Mouse (Mus musculus) embryonic stem cell, embryonic (primary cell): ENCODE results near the gene Gm13420.

Experiments
- CTCF ChIA-PET, 4 experiments: fragments of 300-600 bp in 2 of 4; fragments of 350-600 bp in 2 of 4; sonication (Branson Sonifier 250); formaldehyde crosslinking; loops; one replicate each; lab custom pipeline; 2022; ENCODE audit warnings: inconsistent platforms in 2 of 4; lab: Charles Lee
- POLR2A ChIA-PET, 4 experiments: fragments of 300-600 bp in 2 of 4; fragments of 350-600 bp in 2 of 4; sonication (Branson Sonifier 250); formaldehyde crosslinking; loops; one replicate each; lab custom pipeline; 2022; ENCODE audit warnings: antibody characterized with exemption in 4 of 4, inconsistent platforms in 1 of 4; lab: Charles Lee

Gene Gm13420

DNA sequence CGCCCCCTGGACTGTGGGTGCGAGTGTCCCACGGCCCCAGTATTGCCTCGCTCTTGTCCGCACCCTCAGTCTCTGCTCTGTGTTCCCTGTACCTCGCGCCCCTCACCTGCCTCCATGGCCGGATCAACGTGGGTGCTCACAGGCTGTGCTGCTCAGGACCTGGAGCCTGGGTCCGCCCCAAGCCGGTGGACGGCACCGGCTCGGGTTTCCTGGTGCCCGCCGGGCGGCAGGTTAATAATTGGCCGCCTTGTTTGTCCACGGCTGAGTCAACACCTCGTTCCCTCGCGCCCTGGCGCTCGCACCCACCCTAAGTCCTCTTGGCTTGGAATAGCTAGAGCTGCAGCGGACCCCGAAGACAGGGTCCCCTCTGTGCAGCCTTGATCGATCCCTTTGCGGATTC, at the start of gene Gm13420:
TSS of gene Gm13420 (minus strand) at position 189 of the 400 bp plus-strand sequence.
- ChIA-PET CTCF (interaction anchor here in 3 of 4 experiments (0.6 to 3.4 kb wide), 5 partner anchors 14 to 132 kb away, joined by 3 to 16 read pairs (median 3); partner anchors contain the start of genes Cercam (in 1 of the 3) and Rapgef1 (in 1 of the 3)), POLR2A (interaction anchor here in 3 of 4 experiments (0.6 to 35.2 kb wide), 21 partner anchors 10 to 912 kb away, joined by 3 to 884 read pairs (median 4); partner anchors contain the start of genes Ddx31 (in 1 of the 3) and Gtf3c4 (in 1 of the 3))

DNA sequence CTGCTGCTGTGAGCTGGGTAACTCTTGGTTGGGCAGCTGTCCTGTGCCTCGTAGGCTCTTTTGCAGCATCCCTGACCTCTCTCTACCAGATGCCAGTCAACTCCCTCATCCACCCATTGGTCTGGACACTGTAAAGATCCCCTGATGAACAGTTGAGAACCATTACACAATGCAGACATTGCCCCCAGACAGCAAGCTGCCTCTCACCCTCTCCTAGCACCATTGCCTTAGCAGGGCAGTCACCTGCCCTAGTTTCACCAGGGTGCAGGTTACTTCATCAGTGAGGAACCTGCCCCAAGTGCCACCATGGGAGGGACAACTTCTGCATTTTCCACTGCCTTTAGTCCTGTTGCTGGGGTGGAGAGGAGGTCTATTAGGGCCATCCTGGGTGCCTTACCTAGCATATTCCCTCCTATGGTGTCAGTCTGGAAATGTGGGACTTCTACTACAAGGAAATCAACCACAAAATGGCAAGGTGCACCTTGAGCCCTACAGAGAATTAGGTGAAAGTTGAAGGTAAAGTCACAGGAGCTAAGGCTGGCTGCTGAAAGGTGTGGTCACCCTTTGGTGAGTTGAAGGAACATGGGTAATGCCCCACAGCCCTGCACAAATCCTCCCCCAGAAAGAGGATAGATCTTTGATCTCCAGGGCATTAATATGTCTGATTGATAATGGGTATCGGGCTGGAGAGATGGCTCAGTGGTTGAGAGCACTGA, 41.4 kb upstream of the Gm13420 start:
- ChIA-PET CTCF (interaction anchor here in 3 of 4 experiments (0.6 to 1.1 kb wide), 3 partner anchors 28 to 304 kb away, joined by 3 to 4 read pairs (median 4); no protein-coding TSS in a partner anchor), POLR2A (interaction anchor here in 2 of 4 experiments (0.6 to 6.4 kb wide), 11 partner anchors 9 to 211 kb away, joined by 3 to 51 read pairs (median 5); partner anchors contain the start of gene Slc27a4 (in 2 of the 2))

DNA sequence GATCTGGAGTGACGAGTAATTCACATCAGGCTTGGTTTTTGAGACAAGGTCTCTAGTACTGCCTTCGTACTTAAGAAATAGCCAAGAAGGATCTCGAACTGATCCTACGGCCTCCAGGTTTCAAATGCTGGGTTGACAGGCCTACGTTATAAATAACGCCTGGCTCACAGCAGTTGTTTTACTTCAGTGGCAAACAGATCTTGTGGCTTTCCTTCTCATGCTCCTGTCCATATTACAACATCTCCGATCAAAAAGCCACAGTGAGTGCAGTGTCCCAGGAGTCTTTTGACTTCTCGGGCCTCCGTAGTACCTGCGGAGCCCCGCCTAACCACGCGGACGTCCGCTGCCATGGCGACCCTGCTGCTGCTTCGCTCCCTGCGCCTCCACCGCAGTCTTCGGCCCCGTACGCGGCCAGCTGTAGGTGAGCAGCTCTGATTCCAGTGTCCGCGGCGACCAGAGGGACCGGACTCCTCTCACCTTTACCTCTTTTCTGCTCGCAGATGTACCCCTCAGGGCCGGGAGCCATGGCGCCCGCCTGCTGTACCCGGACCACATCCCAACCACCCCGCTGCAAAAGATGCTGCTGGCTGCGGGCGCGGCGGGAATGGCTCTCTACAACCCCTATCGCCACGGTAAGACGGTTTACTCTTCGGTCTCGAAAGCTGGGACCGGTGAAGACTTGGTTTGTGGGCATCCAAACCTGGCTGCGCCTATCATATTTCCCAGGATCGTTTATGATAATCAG, 36.6 kb upstream of the Gm13420 start, which contains the start of gene Trub2:
TSS of gene Trub2 (minus strand) at position 566 of the 745 bp plus-strand sequence.
- POLR2A ChIA-PET = interaction anchor here in 3 of 4 experiments (0.5 to 14.6 kb wide), 19 partner anchors 9 to 659 kb away, joined by 3 to 195 read pairs (median 4); partner anchors contain the start of genes Slc27a4 (in 3 of the 3) and Urm1 (in 1 of the 3)
- CTCF ChIA-PET = interaction anchor here in 2 of 4 experiments (1.2 to 2.0 kb wide), 4 partner anchors 11 to 29 kb away, joined by 4 to 7 read pairs (median 6); no protein-coding TSS in a partner anchor

GRCm38 (mm10) chr2:29787104-29787917, 35.8 kb upstream of the Gm13420 start, which contains the start of gene Coq4:
TSS of gene Coq4 (plus strand) at chr2:29787493.
- POLR2A ChIA-PET = interaction anchor here in 3 of 4 experiments (0.5 to 14.6 kb wide), 38 partner anchors 9 to 1355 kb away, joined by 3 to 195 read pairs (median 4); partner anchors contain the start of genes Slc27a4 (in 3 of the 3) and Urm1 (in 1 of the 3)

GRCm38 (mm10) chr2:29784290-29784689, 32.8 kb upstream of the Gm13420 start:
- ChIA-PET POLR2A (interaction anchor here in 3 of 4 experiments (0.6 to 14.6 kb wide), 40 partner anchors 10 to 742 kb away, joined by 3 to 195 read pairs (median 4); partner anchors contain the start of genes Slc27a4 (in 3 of the 3), Cercam (in 2 of the 3), Gm13420 (in 1 of the 3) and Tbc1d13 (in 1 of the 3)), CTCF (interaction anchor here in 2 of 4 experiments (0.9 to 1.4 kb wide), 5 partner anchors 14 to 75 kb away, joined by 3 to 4 read pairs (median 3); no protein-coding TSS in a partner anchor)

More at GRCm38 (mm10) chr2:29787104-29787917, 35.8 kb upstream of the Gm13420 start, which contains the start of gene Coq4:
- CTCF ChIA-PET = interaction anchor here (0.6 to 2.0 kb wide), 12 partner anchors 10 to 1404 kb away, joined by 3 to 14 read pairs (median 5); partner anchors contain the start of gene Odf2 (in 1 of the 4)

- ChIA-PET POLR2A (interaction anchor here (0.6 to 14.6 kb wide), 19 partner anchors 10 to 652 kb away, joined by 3 to 195 read pairs (median 6); partner anchors contain the start of gene Slc27a4 (in 2 of the 4)), CTCF (interaction anchor here in 3 of 4 experiments (0.6 to 2.0 kb wide), 5 partner anchors 10 to 991 kb away, joined by 3 to 7 read pairs (median 5); partner anchors contain the start of gene Slc27a4 (in 1 of the 3))
These were observed 29.8 kb upstream of the Gm13420 start for GRCm38 (mm10) chr2:29781256-29781655.

GRCm38 (mm10) chr2:29773323-29773722, 21.8 kb upstream of the Gm13420 start:
- CTCF ChIA-PET = interaction anchor here in 3 of 4 experiments (0.5 to 1.1 kb wide), 3 partner anchors 8 to 86 kb away, joined by 3 to 5 read pairs (median 3); no protein-coding TSS in a partner anchor
- POLR2A ChIA-PET = interaction anchor here in 3 of 4 experiments (1.0 to 9.1 kb wide), 13 partner anchors 9 to 107 kb away, joined by 3 to 195 read pairs (median 8); partner anchors contain the start of genes Coq4 (in 2 of the 3), Slc27a4 (in 1 of the 3) and Trub2 (in 1 of the 3)

DNA sequence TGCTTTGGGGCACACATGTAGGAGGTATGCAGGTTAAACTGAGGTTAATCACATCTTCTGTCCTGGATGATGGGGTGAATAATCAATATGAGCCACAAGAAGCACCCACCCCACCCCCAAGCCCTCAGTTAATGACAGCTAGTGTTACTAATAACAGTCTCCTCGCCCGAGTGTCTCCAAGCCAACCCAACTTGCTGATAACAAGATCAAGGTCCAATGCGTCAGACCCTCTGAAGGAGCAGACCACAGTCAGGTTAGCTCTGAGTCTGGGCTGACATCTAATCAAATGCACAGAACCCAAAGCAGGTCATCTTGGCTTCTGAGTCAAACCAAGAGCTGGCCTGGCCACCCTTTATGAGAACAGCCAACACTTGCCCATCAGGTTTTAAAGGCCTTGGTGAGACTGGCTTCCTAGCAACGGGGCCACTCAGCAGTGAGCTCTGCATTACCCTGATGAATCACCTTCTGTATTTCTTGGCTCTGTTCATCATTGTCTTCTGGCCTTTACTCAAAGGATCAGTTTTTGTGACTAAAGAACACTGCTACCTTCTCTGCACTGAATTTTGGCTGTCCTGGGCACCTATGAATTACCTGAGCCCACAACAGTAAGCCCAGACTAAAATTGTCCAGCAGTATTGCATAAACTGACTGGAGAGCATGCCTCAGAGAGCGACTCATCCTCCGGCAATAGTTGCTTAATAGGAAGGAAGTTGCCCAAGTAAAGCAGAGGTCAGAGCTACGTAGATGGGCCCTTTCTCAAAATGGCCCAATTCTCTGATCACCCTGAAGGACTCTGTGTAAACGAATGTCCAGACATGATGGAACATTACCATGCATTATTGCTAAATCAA, 20.4 kb upstream of the Gm13420 start:
- ChIA-PET CTCF (interaction anchor here in 3 of 4 experiments (0.6 to 2.5 kb wide), 10 partner anchors 9 to 88 kb away, joined by 3 to 14 read pairs (median 3); partner anchors contain the start of gene Slc27a4 (in 1 of the 3)), POLR2A (interaction anchor here (0.5 to 9.1 kb wide), 44 partner anchors 9 to 266 kb away, joined by 3 to 195 read pairs (median 5); partner anchors contain the start of genes Coq4 (in 3 of the 4), Slc27a4 (in 2 of the 4), Urm1 (in 2 of the 4) and Cercam (in 1 of the 4))

GRCm38 (mm10) chr2:29770162-29770561, 18.7 kb upstream of the Gm13420 start:
- CTCF ChIA-PET = interaction anchor here (0.6 to 2.5 kb wide), 19 partner anchors 9 to 700 kb away, joined by 3 to 14 read pairs (median 3); partner anchors contain the start of genes Slc27a4 (in 2 of the 4) and Pkn3 (in 1 of the 4)
- POLR2A ChIA-PET = interaction anchor here (0.9 to 9.1 kb wide), 18 partner anchors 11 to 134 kb away, joined by 3 to 195 read pairs (median 6); partner anchors contain the start of genes Coq4 (in 2 of the 4), Slc27a4 (in 2 of the 4) and Trub2 (in 1 of the 4)

DNA sequence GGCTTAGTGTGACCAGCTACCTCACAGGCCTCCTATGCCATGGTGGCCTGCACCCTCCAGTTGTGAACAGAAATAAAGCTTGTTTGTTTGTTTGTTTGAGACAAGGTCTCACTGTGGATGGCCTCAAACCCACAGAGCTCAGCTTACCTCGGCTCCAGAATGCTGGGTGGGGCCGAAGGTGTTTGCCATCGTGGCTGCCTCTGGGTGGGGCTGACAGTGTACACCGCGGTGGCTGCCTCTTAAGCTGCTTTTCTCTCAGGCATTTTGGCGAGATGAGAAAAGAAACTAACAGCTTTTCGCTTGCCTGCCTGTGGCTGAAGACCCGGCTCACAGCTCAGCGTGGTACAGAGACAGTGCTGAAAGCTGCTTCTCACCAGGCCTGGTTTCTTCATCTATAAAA, 17.4 kb upstream of the Gm13420 start:
- ChIA-PET POLR2A (interaction anchor here (0.6 to 9.1 kb wide), 45 partner anchors 8 to 308 kb away, joined by 3 to 195 read pairs (median 4); partner anchors contain the start of genes Coq4 (in 2 of the 4), Slc27a4 (in 2 of the 4), Cercam (in 1 of the 4) and Gm13420 (in 1 of the 4)), CTCF (interaction anchor here (0.6 to 2.7 kb wide), 19 partner anchors 9 to 263 kb away, joined by 3 to 14 read pairs (median 3); partner anchors contain the start of genes Gm13420 (in 1 of the 4), Gm13547 (in 1 of the 4) and Slc27a4 (in 1 of the 4))

- CTCF ChIA-PET = interaction anchor here (0.6 to 2.7 kb wide), 17 partner anchors 9 to 264 kb away, joined by 3 to 14 read pairs (median 3); partner anchors contain the start of genes Gm13547 (in 2 of the 4), Gm13420 (in 1 of the 4) and Slc27a4 (in 1 of the 4)
- POLR2A ChIA-PET = interaction anchor here (0.6 to 9.1 kb wide), 43 partner anchors 9 to 605 kb away, joined by 3 to 195 read pairs (median 4); partner anchors contain the start of genes Coq4 (in 2 of the 4), Slc27a4 (in 2 of the 4), Cercam (in 1 of the 4) and Gm13420 (in 1 of the 4)
These were observed 16.7 kb upstream of the Gm13420 start for GRCm38 (mm10) chr2:29767976-29768709.

DNA sequence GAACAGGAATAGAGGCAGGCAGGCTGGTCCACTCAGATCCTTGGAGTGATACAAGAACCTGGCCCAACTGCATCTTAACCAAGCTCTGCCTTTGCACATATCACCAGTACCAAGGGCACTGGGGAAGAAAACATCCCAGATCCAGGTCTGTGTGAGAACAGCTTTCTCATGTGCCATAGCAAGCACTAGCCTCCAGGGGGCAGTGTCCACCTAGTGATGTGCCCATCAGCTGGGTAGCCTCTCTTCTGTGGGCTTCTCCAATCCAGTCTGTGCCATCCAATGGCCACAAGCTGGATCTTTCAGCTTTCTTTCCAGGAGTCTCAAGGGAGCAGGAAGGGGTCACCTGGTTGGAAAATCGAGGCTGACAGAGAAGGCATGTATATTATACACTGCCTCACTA, 13.3 kb upstream of the Gm13420 start:
- CTCF ChIA-PET = interaction anchor here (0.5 to 2.2 kb wide), 81 partner anchors 9 to 922 kb away, joined by 3 to 27 read pairs (median 4); partner anchors contain the start of genes Cercam (in 2 of the 4), Slc27a4 (in 2 of the 4), Coq4 (in 1 of the 4) and Gm13420 (in 1 of the 4)

DNA sequence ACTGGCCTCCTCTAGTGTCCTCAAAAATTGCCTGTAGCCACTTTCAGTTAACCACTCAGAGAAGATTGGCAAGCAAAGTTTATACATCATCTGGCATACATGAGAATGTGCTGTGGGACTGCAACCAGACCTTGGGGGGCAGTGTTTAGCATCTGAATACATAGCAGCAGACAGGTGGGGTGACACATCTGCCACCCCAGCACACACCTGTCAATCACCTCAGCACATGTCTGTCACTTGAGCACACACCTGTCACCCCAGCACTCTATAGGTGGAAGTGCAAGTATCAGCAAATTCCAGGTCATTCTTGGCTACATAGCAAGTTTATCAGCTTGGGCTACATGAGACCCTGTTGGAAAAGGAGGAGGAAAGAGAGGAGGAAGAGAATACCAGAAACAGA, 4.2 kb upstream of the Gm13420 start:
- ChIA-PET CTCF (interaction anchor here in 1 of 4 experiments (1.0 kb wide), 1 partner anchor 9 kb away, joined by 3 read pairs; no protein-coding TSS in a partner anchor), POLR2A (interaction anchor here in 2 of 4 experiments (0.5 to 2.7 kb wide), 5 partner anchors 8 to 379 kb away, joined by 3 to 15 read pairs (median 4); no protein-coding TSS in a partner anchor)

More for the DNA sequence above, 13.3 kb upstream of the Gm13420 start:
- POLR2A ChIA-PET = interaction anchor here (0.5 to 2.4 kb wide), 27 partner anchors 9 to 208 kb away, joined by 3 to 10 read pairs (median 4); partner anchors contain the start of genes Slc27a4 (in 1 of the 4) and Urm1 (in 1 of the 4)
